Mouse (Mus musculus): ENCODE results near the gene Rcc1.
A peak's percentile ranks its signal among the peaks of the same experiment; 100 is the strongest.

The Rcc1 gene

GRCm38 (mm10) chr4:132355403-132355802 lies 2.0 kb upstream of the Rcc1 start:
- no peak for DNase-seq (ENCODE audit: low spot score in 2 of 2)

GRCm38 (mm10) chr4:132354571-132354970 lies 1.2 kb upstream of the Rcc1 start:
- DNase-seq (ENCODE audit: low spot score in 2 of 2): no peak

GRCm38 (mm10) chr4:132352739-132353138 lies 666 bp downstream of the Rcc1 start:
- DNase-seq (ENCODE audit: low spot score in 2 of 2): no peak

- DNase-seq (ENCODE audit: low spot score in 2 of 2): no peak
Observed at GRCm38 (mm10) chr4:132351401-132351800, 2.0 kb downstream of the Rcc1 start.

GRCm38 (mm10) chr4:132350854-132351253 lies 2.6 kb downstream of the Rcc1 start:
- DNase-seq (ENCODE audit: low spot score in 2 of 2): no peak

- DNase-seq (ENCODE audit: low spot score in 2 of 2): no peak
Observed at GRCm38 (mm10) chr4:132350123-132350740, 3.2 kb downstream of the Rcc1 start.

- no peak for DNase-seq (ENCODE audit: low spot score in 2 of 2)
Observed at GRCm38 (mm10) chr4:132349495-132350122, 3.8 kb downstream of the Rcc1 start.

- DNase-seq (ENCODE audit: low spot score in 2 of 2): no peak
Observed at GRCm38 (mm10) chr4:132346661-132347060, 6.7 kb downstream of the Rcc1 start.

- no peak for DNase-seq (ENCODE audit: low spot score in 2 of 2)
Observed at GRCm38 (mm10) chr4:132346261-132346660, 7.1 kb downstream of the Rcc1 start.

- no peak for DNase-seq (ENCODE audit: low spot score in 2 of 2)
Observed at GRCm38 (mm10) chr4:132345843-132346212, 7.6 kb downstream of the Rcc1 start.

GRCm38 (mm10) chr4:132345135-132345842 lies 8.1 kb downstream of the Rcc1 start:
- peak; percentile 81 to 92 for DNase-seq (ENCODE audit: low spot score in 2 of 2)

GRCm38 (mm10) chr4:132344403-132345134 lies 8.8 kb downstream of the Rcc1 start:
- no peak for DNase-seq (ENCODE audit: low spot score in 2 of 2)

GRCm38 (mm10) chr4:132341451-132341850 lies 12.0 kb downstream of the Rcc1 start:
- DNase-seq (ENCODE audit: low spot score in 2 of 2): no peak

GRCm38 (mm10) chr4:132338943-132339342 lies 14.5 kb downstream of the Rcc1 start:
- no peak for DNase-seq (ENCODE audit: low spot score in 2 of 2)

- no peak for DNase-seq (ENCODE audit: low spot score in 2 of 2)
Observed at GRCm38 (mm10) chr4:132332880-132333279, 20.5 kb downstream of the Rcc1 start.

- no peak for DNase-seq (ENCODE audit: low spot score in 2 of 2)
Observed at GRCm38 (mm10) chr4:132331960-132332359, 21.4 kb downstream of the Rcc1 start.

GRCm38 (mm10) chr4:132329835-132330354 lies 23.5 kb downstream of the Rcc1 start:
- no peak for DNase-seq (ENCODE audit: low spot score in 2 of 2)

- DNase-seq (ENCODE audit: low spot score in 2 of 2): peak; percentile 59 to 74
Observed at GRCm38 (mm10) chr4:132329115-132329834, 24.1 kb downstream of the Rcc1 start, which contains the start of gene Trnau1ap. TSS of gene Trnau1ap (minus strand) at chr4:132329538.

GRCm38 (mm10) chr4:132328391-132328982 lies 24.9 kb downstream of the Rcc1 start:
- DNase-seq (ENCODE audit: low spot score in 2 of 2): no peak

- DNase-seq (ENCODE audit: low spot score in 2 of 2): no peak
Observed at GRCm38 (mm10) chr4:132326481-132326880, 26.9 kb downstream of the Rcc1 start.

- no peak for DNase-seq (ENCODE audit: low spot score in 2 of 2)
Observed at GRCm38 (mm10) chr4:132315711-132316110, 37.7 kb downstream of the Rcc1 start.

All from frontal cortex, postnatal 14 days (tissue).